Mouse (Mus musculus) hindlimb bud, embryonic 11.5 days (tissue): Measurements from ENCODE around the gene Mfn2.

ENCODE experiments used
- DNase-seq: peaks from one replicate; pipeline ENCODE4 v3.0.0-alpha.2; 2012; ENCODE audit warnings: low read depth, low spot score; ENCODE audit errors: extremely low spot score

The Mfn2 gene

DNA sequence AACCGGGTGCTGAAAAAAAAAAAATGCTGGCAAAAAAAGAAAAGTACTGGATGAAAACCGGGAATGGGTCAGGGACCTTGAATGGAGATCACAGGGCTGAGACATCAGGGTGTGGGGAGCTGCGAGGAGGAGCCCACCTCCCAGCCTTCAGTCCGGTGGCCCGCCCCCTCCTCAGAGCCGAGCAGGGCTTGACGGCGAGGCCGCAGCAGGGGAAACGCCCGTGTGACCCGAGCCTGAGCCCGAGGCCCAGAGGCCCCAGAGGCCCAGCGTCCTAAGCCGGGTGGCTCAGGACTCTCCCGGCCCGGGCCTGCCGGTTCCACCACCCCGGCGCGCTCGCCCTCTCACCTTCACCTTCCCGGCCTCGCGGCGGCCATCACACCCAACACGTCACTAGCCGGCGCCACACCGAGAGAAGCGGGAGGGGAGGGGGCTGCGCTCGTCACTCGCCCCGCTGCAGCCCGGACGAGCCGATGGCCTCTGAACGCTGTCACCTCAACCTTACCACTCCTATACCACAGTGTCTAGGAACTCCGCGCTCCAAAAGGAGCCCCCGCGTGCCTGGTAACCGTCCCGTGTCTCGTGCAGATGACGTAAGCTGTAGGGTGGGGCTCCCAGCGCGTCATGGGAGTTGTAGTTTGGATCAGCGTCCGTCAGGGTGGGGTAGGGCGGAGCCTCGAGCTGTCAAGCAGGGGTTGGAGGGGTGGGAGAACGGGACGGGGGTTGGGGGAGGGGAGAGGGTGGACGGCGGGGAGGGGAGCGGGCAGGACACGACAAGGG, at the start of gene Mfn2:
TSS of gene Mfn2 (minus strand) at position 392 of the 777 bp plus-strand sequence.
- DNase-seq = peak; percentile 73

GRCm38 (mm10) chr4:147953590-147953989, 49.1 kb upstream of the Mfn2 start:
- no peak for DNase-seq

GRCm38 (mm10) chr4:147947511-147947910, 43.0 kb upstream of the Mfn2 start:
- DNase-seq = no peak

DNA sequence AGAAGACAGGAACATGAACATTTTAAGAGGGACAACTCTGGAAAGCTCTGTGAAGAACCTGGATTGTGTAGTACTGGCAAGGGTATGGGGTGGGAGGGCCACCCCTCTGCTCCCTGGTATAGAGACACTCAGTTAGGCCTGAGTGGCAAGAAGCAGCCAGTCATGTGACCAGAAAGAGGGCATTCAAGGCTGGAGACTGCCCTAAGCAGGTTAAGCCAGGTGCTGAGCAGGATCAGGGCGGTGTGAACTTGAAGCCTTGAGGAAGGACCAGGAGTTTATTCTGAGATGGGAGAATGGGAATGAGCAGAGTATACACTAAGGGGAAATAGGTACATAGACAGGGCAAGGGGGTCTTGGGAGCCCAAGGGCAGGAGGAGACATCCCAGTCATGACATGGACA, 38.5 kb upstream of the Mfn2 start:
- no peak for DNase-seq

- DNase-seq = no peak
These were observed 36.8 kb upstream of the Mfn2 start for GRCm38 (mm10) chr4:147941045-147942020.

DNA sequence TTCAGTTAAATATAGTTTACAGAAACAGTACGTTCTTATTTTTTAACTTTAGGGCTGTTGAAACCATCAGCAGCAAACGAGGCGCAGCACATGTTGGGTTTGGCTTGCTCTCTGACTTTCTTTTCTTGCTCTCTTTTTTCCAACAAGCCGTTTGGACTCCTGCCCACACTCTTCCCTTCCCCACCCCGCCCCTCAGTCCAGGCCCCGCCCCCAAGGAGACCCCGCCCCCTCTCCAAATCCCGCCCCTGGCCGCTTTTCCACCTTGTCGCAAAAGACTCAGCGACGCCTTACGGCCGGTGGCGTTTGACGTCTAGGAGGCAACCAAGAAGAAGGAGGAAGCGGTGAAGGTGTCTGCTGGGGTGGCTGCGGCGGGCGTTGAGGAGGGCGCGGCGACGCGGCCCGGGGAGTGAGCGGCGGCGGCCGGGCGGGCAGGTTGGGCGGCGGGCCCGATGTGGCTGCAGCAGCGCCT, 36.1 kb upstream of the Mfn2 start, which contains the start of gene 2510039O18Rik:
TSS of gene 2510039O18Rik (plus strand) at position 320 of the 469 bp plus-strand sequence.
- DNase-seq = peak; percentile 69

DNA sequence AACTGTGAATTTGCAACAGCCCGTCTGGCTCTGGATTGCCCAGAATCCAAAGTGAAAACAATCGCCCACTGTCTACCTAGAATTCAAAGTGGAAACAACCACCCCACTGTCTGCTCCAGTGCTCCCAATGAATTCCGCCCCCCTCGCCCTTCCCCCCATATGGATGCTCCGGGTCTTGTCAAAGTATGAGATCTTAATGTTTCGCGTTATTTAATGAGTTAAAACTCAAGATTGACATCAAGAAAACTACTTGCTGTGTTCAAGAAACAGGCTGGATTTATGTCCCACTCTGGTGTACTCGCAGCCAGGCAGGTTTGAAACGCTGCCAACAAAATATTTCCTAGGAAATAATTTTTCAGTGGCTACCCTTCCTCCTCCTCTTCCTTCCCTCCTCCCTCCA, 35.6 kb upstream of the Mfn2 start:
- no peak for DNase-seq

- DNase-seq = no peak
These were observed 33.9 kb upstream of the Mfn2 start for GRCm38 (mm10) chr4:147938148-147939096.

- DNase-seq = no peak
These were observed 33.0 kb upstream of the Mfn2 start for GRCm38 (mm10) chr4:147937486-147937885.

DNA sequence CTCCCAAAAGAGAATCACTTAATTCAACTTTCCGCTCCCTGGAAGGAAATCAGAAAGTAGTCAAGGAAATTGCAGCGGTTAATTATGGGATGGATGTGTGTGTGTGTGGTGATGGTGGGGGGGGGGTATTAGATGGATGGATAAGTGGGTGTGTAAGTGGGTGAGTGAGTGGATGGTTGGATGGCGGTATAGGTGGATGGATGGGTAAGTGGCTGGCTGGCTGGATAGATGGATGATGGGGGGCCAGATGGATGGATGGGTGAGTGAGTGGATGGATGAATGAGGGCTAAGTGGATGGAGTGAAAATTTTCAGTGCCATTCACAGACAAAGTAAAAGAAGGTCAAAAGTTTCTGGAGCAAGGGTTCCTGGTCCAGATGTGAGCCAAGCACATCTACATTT, 32.5 kb upstream of the Mfn2 start:
- DNase-seq = no peak

- DNase-seq = no peak
These were observed 31.9 kb upstream of the Mfn2 start, which contains the start of gene Plod1 for GRCm38 (mm10) chr4:147936331-147936954. TSS of gene Plod1 (minus strand) at chr4:147936767.

DNA sequence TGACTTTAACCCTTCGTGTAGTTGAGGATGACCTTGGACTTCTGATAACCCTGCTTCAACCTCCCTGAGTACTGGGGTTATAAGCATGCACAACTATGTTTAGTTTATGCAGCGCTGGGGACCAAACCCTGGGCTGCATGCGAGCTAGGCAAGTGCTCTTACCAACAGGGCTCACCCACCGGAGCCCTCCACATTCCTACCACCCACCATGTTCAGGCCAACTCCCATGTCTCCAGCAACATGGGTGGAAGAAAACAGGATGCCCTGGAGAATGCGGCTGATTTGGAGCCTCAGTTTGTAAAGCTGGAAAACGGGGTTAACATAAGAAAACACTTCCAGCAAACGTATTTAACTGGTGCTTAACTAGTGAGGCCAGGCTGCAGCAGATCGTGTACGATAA, 31.4 kb upstream of the Mfn2 start:
- no peak for DNase-seq

GRCm38 (mm10) chr4:147934611-147935010, 30.1 kb upstream of the Mfn2 start:
- no peak for DNase-seq

DNA sequence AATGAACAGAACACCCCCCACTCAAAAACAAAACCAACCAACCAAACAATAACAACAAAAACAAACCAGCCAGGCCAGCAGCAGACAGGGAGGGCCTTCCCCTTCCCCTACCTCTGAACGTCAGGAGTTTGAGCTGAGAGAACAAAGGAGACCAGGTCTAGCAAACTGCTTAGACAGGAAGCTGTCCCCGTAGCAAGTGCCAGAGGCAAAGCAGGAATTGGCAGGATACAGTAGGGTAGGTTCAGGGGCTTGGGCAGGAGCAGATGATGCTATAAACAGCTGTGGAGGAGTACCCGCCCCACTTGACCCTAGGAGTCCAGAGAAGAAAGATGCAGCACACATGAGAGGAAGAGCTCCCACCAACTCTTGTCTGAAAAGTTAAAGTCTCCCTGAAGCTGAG, 29.6 kb upstream of the Mfn2 start:
- no peak for DNase-seq

DNA sequence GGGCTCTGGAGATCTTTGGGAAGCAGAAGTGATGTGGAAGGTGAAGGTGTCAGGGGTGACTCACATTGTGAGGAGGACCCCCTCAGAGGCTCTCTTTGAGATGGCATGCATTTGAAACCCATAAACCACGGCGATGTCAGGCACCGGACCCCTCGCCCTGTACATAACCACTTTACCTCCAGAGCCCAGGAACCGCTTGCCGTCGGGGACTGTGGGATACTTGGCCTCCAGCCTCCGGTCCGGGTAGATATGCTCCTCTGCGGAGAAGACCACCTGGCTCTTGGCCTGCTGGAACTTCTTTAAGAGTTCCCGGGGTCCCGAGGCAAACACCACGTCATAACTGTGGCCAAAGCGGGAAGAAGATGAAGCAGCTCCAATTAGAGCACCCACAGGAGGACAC, 26.4 kb upstream of the Mfn2 start:
- no peak for DNase-seq

DNA sequence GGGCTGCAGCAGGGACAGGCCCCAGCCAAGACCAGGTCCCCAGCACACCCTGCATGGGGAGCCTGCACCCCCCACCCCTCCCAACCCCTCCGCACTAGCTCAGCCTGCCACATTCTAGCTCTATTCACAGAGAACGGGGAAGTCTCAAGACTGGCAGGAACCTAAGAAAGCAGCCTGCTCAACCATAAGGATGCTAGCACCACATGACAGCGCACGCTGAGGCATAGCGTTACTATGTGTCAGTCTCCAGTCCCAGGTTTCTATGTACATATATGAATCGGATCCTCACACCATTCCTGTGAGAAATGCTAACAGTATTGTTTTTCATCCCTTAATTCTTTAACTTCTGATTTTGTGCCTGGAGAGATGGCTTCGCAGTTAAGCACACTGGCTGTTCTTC, 24.0 kb upstream of the Mfn2 start:
- no peak for DNase-seq

GRCm38 (mm10) chr4:147928136-147928535, 23.6 kb upstream of the Mfn2 start:
- no peak for DNase-seq

DNA sequence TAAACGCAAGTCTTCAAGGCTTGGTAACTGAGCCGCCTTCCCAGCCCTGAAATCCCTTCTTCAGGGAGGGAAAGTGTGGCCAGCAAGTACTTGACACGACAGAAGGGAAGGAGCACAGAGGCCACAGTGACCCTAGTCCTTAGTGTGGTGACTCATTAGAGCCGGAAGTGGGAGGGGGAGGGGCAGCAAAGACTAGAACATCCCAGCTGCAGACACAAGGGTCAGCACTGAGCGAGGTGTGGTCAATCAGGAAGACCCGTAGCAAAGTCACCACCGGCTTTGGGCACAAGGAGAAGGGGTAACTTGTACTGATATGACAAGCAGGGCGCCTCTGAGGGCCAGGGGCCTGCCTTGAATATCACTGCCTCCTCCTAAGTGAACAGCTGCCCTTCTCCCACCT, 23.2 kb upstream of the Mfn2 start:
- no peak for DNase-seq

DNA sequence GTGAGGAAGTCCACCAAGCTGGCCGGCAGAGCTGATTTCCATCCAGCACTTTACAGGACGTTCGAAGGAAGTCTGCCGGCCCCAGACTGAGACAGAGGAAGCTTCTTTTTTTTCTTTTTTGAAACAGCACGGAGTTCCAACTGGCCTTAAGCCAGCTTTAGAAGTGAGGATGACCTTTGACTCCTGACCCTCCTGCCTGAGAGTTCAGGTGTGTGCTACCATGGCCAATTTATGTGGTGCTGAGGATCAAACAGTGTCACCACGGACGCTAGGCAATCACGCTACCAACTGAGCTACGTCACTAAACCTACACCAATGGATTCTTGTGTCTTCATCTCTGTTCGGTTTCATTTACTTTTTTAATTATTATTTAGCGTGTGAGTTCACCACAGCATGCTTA, 17.8 kb upstream of the Mfn2 start:
- DNase-seq = no peak

- DNase-seq = no peak
These were observed 16.5 kb upstream of the Mfn2 start for GRCm38 (mm10) chr4:147920973-147921372.
